Mouse (Mus musculus) Muller cell, postnatal 12 days (primary cell): Measurements from ENCODE around the gene Itga2b.
"Not testable (repeated sequence)": the region's sequence is repeated elsewhere in the genome, so short reads cannot be mapped to it uniquely, and the experiment has no call there.

Experiments used
- DNase-seq: peaks from one replicate; pipeline ENCODE4 v3.0.0-alpha.2; 2015; ENCODE audit errors: inconsistent ontology term

Itga2b gene

GRCm38 (mm10) chr11:102411061-102411460 is 58.9 kb downstream of the Itga2b start:
- DNase-seq: no peak

GRCm38 (mm10) chr11:102410345-102410744 is 59.6 kb downstream of the Itga2b start:
- DNase-seq: not testable (repeated sequence)

GRCm38 (mm10) chr11:102409795-102410330 is 60.1 kb downstream of the Itga2b start:
- DNase-seq: no peak

- DNase-seq: no peak
Measured at GRCm38 (mm10) chr11:102408888-102409794, 60.8 kb downstream of the Itga2b start.

GRCm38 (mm10) chr11:102408344-102408876 is 61.5 kb downstream of the Itga2b start:
- DNase-seq: peak; percentile 99

- no peak for DNase-seq
Measured at GRCm38 (mm10) chr11:102407834-102408215, 62.1 kb downstream of the Itga2b start, which contains the start of gene Slc25a39. Gene Slc25a39 (minus strand): TSS chr11:102407946.

GRCm38 (mm10) chr11:102406900-102407833 is 62.8 kb downstream of the Itga2b start:
- peak; percentile 96 for DNase-seq

- no peak for DNase-seq
Measured at GRCm38 (mm10) chr11:102406401-102406800, 63.5 kb downstream of the Itga2b start.

- no peak for DNase-seq
Measured at GRCm38 (mm10) chr11:102405544-102406285, 64.2 kb downstream of the Itga2b start.

- DNase-seq: no peak
Measured at GRCm38 (mm10) chr11:102404161-102405010, 65.5 kb downstream of the Itga2b start.

- no peak for DNase-seq
Measured at GRCm38 (mm10) chr11:102403657-102404056, 66.3 kb downstream of the Itga2b start.
